Mouse (Mus musculus): ENCODE measurements at regions not wholly inside any gene's neighbourhood (a gene's known extent, or its start where the extent isn't known, plus 50 kb on each side); places are given as distances from the start of the nearest gene placed in this dataset.

DNA sequence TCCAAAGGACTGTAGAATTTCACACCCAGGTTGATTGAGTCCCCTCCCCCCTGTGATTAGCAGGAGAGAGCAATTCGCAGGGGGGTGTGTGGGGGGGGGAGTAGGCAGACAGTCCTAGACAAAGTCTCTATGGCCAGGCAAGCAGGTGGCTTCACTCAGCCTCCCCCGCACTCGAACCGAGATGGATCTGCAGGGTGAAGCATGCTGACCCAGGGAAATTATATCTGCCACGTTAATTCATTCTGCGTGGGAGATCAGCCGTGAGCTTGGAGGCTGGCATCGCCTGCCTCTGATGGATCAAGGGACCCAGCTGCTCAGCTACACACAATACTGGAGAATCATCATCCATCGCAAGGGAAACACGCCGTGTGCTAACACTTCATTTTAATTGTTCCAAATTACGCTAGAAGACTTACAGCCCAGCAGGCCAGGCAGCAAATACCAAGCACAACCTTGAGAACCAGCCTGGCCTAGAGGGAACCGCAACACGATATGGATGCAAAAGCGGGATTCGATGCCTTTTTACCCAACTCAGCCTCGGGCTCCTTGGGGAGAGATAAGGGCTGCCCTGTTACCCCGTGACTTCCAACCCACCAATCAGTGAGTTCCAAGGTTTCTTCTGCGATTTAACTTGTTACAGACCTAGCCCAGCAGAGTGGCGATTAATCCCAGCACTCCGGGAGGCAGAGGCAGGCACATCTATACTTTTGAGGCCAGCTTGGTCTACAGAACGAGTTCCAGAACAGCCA, 137.7 kb upstream of the Top1 start:
- WGBS = 68% methylated on average over 22 of the region's 22 CpGs
- H3K9ac ChIP-seq (ENCODE audit: low read depth, low read length) = no peak overlapping the region

GRCm38 (mm10) chr2:160510159-160510558, 135.5 kb upstream of the Top1 start:
- no peak for DNase-seq (ENCODE audit: extremely low read depth, low read depth, low spot score)
- TF ChIP-seq CTCF (IDR thresholded peaks at IDR 0.05; ENCODE audit: low read depth, low read length) (no peak), POLR2A (IDR thresholded peaks at IDR 0.05; ENCODE audit: extremely low read depth, insufficient read depth, low read length) (no peak)
- Histone ChIP-seq H3K79me2 (ENCODE audit: control insufficient read depth, insufficient read depth, low read length) (no peaks in the 10 kb centered on the region), H3K9ac (ENCODE audit: low read depth, low read length) (no peak overlapping the region), H3K27ac (replicated peaks; ENCODE audit: insufficient read depth, low read depth, low read length) (no peak overlapping the region), H3K27me3 (ENCODE audit: control insufficient read depth, insufficient read depth, low read length) (no peaks in the 10 kb centered on the region), H3K4me3 (ENCODE audit: insufficient read depth, low read depth, low read length) (no peak overlapping the region), H3K4me1 (ENCODE audit: control insufficient read depth, insufficient read depth, low read length) (no peaks in the 10 kb centered on the region), H3K36me3 (ENCODE audit: control insufficient read depth, insufficient read depth, low read length) (no peaks in the 10 kb centered on the region)
- 88% methylated on average over 5 of the region's 5 CpGs for WGBS

More for the DNA sequence above, 137.7 kb upstream of the Top1 start:
- TF ChIP-seq CTCF (IDR thresholded peaks at IDR 0.05; ENCODE audit: low read depth, low read length) (no peak), POLR2A (IDR thresholded peaks at IDR 0.05; ENCODE audit: extremely low read depth, insufficient read depth, low read length) (no peak)
- Histone ChIP-seq H3K4me3 (ENCODE audit: insufficient read depth, low read depth, low read length) (no peak overlapping the region), H3K27ac (replicated peaks; ENCODE audit: insufficient read depth, low read depth, low read length) (no peak overlapping the region), H3K79me2 (ENCODE audit: control insufficient read depth, insufficient read depth, low read length) (no peaks in the 10 kb centered on the region), H3K4me1 (ENCODE audit: control insufficient read depth, insufficient read depth, low read length) (no peaks in the 10 kb centered on the region), H3K27me3 (ENCODE audit: control insufficient read depth, insufficient read depth, low read length) (no peaks in the 10 kb centered on the region), H3K36me3 (ENCODE audit: control insufficient read depth, insufficient read depth, low read length) (no peaks in the 10 kb centered on the region)
- no peak for DNase-seq (ENCODE audit: extremely low read depth, low read depth, low spot score)

GRCm38 (mm10) chr2:160510635-160511421, 134.9 kb upstream of the Top1 start:
- H3K4me1 ChIP-seq (ENCODE audit: control insufficient read depth, insufficient read depth, low read length) = no peaks in the 10 kb centered on the region
- H3K36me3 ChIP-seq (ENCODE audit: control insufficient read depth, insufficient read depth, low read length) = no peaks in the 10 kb centered on the region
- no peak overlapping the region for H3K27ac ChIP-seq (replicated peaks; ENCODE audit: insufficient read depth, low read depth, low read length)
- H3K4me3 ChIP-seq (ENCODE audit: insufficient read depth, low read depth, low read length) = no peak overlapping the region
- no peak for TF ChIP-seq POLR2A (IDR thresholded peaks at IDR 0.05; ENCODE audit: extremely low read depth, insufficient read depth, low read length)
- no peak for TF ChIP-seq CTCF (IDR thresholded peaks at IDR 0.05; ENCODE audit: low read depth, low read length)
- 59% methylated on average over 14 of the region's 14 CpGs for whole genome bisulfite sequencing
- H3K27me3 ChIP-seq (ENCODE audit: control insufficient read depth, insufficient read depth, low read length) = no peaks in the 10 kb centered on the region
- no peak overlapping the region for H3K9ac ChIP-seq (ENCODE audit: low read depth, low read length)
- DNase-seq (ENCODE audit: extremely low read depth, low read depth, low spot score) = no peak
- no peaks in the 10 kb centered on the region for H3K79me2 ChIP-seq (ENCODE audit: control insufficient read depth, insufficient read depth, low read length)

- H3K4me1 ChIP-seq (ENCODE audit: control insufficient read depth, insufficient read depth, low read length) = no peaks in the 10 kb centered on the region
- no peak for TF ChIP-seq POLR2A (IDR thresholded peaks at IDR 0.05; ENCODE audit: extremely low read depth, insufficient read depth, low read length)
- no peak for TF ChIP-seq CTCF (IDR thresholded peaks at IDR 0.05; ENCODE audit: low read depth, low read length)
- DNase-seq (ENCODE audit: extremely low read depth, low read depth, low spot score) = no peak
- WGBS = 51% methylated on average over 6 of the region's 6 CpGs
- H3K27ac ChIP-seq (replicated peaks; ENCODE audit: insufficient read depth, low read depth, low read length) = no peak overlapping the region
- H3K4me3 ChIP-seq (ENCODE audit: insufficient read depth, low read depth, low read length) = no peak overlapping the region
- no peaks in the 10 kb centered on the region for H3K27me3 ChIP-seq (ENCODE audit: control insufficient read depth, insufficient read depth, low read length)
- no peaks in the 10 kb centered on the region for H3K36me3 ChIP-seq (ENCODE audit: control insufficient read depth, insufficient read depth, low read length)
- no peaks in the 10 kb centered on the region for H3K79me2 ChIP-seq (ENCODE audit: control insufficient read depth, insufficient read depth, low read length)
- no peak overlapping the region for H3K9ac ChIP-seq (ENCODE audit: low read depth, low read length)
Measured at GRCm38 (mm10) chr2:160515621-160516020, 130.1 kb upstream of the Top1 start.

DNA sequence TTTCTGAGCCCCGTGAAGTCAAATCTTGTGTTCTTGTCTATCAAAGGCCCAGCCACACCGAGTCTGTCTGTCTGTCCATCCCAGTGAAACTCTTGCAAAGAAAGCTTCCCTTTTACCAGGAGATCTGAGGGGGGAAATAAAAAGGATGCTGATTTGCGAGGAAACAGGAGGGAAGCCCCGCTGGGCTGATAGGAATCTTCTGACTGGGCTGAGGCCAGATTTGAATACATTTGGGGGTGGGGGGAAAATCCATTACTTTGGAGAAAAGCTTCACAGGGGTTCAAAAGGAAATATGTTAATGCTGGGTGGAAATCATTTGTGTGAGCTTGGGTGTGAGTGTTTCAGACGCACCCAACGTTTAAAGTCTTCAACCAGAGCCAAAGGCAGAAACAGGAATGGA, 129.2 kb upstream of the Top1 start:
- no peak for DNase-seq (ENCODE audit: extremely low read depth, low read depth, low spot score)
- Histone ChIP-seq H3K27ac (replicated peaks; ENCODE audit: insufficient read depth, low read depth, low read length) (no peak overlapping the region), H3K9ac (ENCODE audit: low read depth, low read length) (no peak overlapping the region), H3K4me1 (ENCODE audit: control insufficient read depth, insufficient read depth, low read length) (no peaks in the 10 kb centered on the region), H3K27me3 (ENCODE audit: control insufficient read depth, insufficient read depth, low read length) (no peaks in the 10 kb centered on the region), H3K36me3 (ENCODE audit: control insufficient read depth, insufficient read depth, low read length) (no peaks in the 10 kb centered on the region), H3K4me3 (ENCODE audit: insufficient read depth, low read depth, low read length) (no peak overlapping the region), H3K79me2 (ENCODE audit: control insufficient read depth, insufficient read depth, low read length) (no peaks in the 10 kb centered on the region)
- TF ChIP-seq CTCF (IDR thresholded peaks at IDR 0.05; ENCODE audit: low read depth, low read length) (no peak), POLR2A (IDR thresholded peaks at IDR 0.05; ENCODE audit: extremely low read depth, insufficient read depth, low read length) (no peak)
- 38% methylated on average over 6 of the region's 6 CpGs for WGBS
